Mouse (Mus musculus): ENCODE data around the gene Sppl2b. TPM values are rescaled to one million over a fixed set of nuclear protein-coding genes. Genes with fewer than 3 reads are reported as not detected.

Gene Sppl2b
- polyA plus RNA-seq, 1 experiment = 110 TPM

- no peak for DNase-seq (ENCODE audit: low read depth)
- no peak for TF ChIP-seq CTCF (IDR thresholded peaks at IDR 0.05; ENCODE audit: borderline replicate concordance, extremely low read depth, insufficient read depth, insufficient read length)
- no peak for TF ChIP-seq POLR2A (IDR thresholded peaks at IDR 0.05; ENCODE audit: borderline replicate concordance, extremely low read depth, insufficient read depth, insufficient read length, poor library complexity, severe bottlenecking)
Measured at GRCm38 (mm10) chr10:80838346-80838912, 16.6 kb upstream of the Sppl2b start.

GRCm38 (mm10) chr10:80839848-80840247, 15.2 kb upstream of the Sppl2b start:
- DNase-seq (ENCODE audit: low read depth) = no peak
- TF ChIP-seq POLR2A (IDR thresholded peaks at IDR 0.05; ENCODE audit: borderline replicate concordance, extremely low read depth, insufficient read depth, insufficient read length, poor library complexity, severe bottlenecking) (no peak), CTCF (IDR thresholded peaks at IDR 0.05; ENCODE audit: borderline replicate concordance, extremely low read depth, insufficient read depth, insufficient read length) (no peak)

DNA sequence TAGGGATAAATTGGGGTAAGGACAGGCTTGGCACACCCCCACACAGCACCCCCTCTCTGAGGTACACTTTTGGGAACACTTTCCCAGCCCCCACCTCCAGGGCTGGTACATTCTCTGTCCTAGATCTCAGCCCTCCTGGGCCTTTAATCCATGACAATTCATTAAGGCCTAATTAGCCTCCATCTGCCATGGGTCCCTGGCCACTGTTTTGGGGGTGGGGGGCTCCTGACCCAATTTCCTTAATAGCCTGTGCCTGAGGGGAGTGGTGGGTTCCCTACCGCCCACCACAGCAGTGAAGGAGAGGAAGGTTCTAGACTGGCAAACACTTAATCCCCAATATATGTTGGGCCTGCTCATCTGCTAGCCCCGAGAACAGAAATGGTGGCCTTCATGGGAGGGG, 13.4 kb upstream of the Sppl2b start:
- no peak for TF ChIP-seq POLR2A (IDR thresholded peaks at IDR 0.05; ENCODE audit: borderline replicate concordance, extremely low read depth, insufficient read depth, insufficient read length, poor library complexity, severe bottlenecking)
- TF ChIP-seq CTCF (IDR thresholded peaks at IDR 0.05; ENCODE audit: borderline replicate concordance, extremely low read depth, insufficient read depth, insufficient read length) = no peak
- no peak for DNase-seq (ENCODE audit: low read depth)

DNA sequence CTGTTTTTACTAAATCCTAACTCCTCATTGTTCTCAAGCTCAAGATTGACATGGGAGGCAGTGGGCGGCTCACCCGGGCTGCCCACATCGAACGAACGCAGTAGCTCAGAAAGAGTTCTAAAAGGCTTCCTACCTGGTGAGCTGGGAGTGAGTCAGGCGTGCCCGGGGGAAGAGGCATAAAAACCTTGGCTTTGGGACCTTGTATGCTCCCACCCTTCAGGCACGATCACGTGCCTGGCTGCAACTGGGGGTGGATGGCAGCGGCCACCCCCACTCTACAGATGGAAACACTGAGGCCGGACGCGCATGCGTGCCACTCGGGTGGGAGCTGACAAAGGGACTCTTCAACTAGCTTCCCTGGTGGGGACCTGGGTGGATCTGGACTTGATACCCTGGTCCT, 12.7 kb upstream of the Sppl2b start:
- no peak for TF ChIP-seq CTCF (IDR thresholded peaks at IDR 0.05; ENCODE audit: borderline replicate concordance, extremely low read depth, insufficient read depth, insufficient read length)
- TF ChIP-seq POLR2A (IDR thresholded peaks at IDR 0.05; ENCODE audit: borderline replicate concordance, extremely low read depth, insufficient read depth, insufficient read length, poor library complexity, severe bottlenecking) = no peak

GRCm38 (mm10) chr10:80843087-80843930, 11.8 kb upstream of the Sppl2b start:
- TF ChIP-seq CTCF (IDR thresholded peaks at IDR 0.05; ENCODE audit: borderline replicate concordance, extremely low read depth, insufficient read depth, insufficient read length) (no peak), POLR2A (IDR thresholded peaks at IDR 0.05; ENCODE audit: borderline replicate concordance, extremely low read depth, insufficient read depth, insufficient read length, poor library complexity, severe bottlenecking) (no peak)
- no peak for DNase-seq (ENCODE audit: low read depth)

More for the DNA sequence above, 12.7 kb upstream of the Sppl2b start:
- no peak for DNase-seq (ENCODE audit: low read depth)

- peak; percentile 58 for DNase-seq (ENCODE audit: low read depth)
- TF ChIP-seq POLR2A (IDR thresholded peaks at IDR 0.05; ENCODE audit: borderline replicate concordance, extremely low read depth, insufficient read depth, insufficient read length, poor library complexity, severe bottlenecking) (no peak), CTCF (IDR thresholded peaks at IDR 0.05; ENCODE audit: borderline replicate concordance, extremely low read depth, insufficient read depth, insufficient read length) (no peak)
Measured at GRCm38 (mm10) chr10:80843931-80844547, 11.0 kb upstream of the Sppl2b start, which contains the start of gene Lingo3. Lingo3 (minus strand) TSS chr10:80844039.

DNA sequence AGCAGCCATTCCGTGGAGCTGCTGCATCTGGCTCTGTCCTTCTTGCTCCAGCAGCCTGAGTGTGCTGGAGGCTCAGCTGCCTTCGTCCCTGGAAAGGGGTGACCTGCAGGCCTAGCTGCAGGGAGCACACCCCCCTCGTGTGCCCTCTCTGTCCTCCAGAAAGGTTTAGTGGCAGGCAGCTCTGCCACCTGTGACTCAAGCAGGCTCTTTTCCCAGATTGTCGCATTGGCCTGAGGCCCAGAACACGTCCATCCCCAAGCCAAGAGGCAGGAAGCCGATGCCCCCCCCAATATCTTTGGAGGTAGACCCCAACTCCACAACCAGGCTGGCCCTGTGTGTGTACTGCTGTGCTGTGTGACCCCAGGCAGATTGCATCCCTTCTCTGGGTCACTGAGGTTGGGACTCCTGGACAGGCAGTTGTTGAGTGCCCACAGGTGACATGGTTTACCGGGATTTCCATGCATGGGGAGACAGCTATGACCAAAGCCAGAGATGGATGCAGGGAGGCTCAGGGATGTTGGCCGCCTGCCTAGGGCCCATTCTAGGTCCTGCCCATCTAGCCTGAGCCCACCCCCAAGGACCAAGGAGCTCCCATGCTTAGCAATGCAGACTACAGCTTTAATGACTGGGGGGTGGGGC, 9.9 kb upstream of the Sppl2b start:
- DNase-seq (ENCODE audit: low read depth) = no peak
- TF ChIP-seq CTCF (IDR thresholded peaks at IDR 0.05; ENCODE audit: borderline replicate concordance, extremely low read depth, insufficient read depth, insufficient read length) (no peak), POLR2A (IDR thresholded peaks at IDR 0.05; ENCODE audit: borderline replicate concordance, extremely low read depth, insufficient read depth, insufficient read length, poor library complexity, severe bottlenecking) (no peak)

DNA sequence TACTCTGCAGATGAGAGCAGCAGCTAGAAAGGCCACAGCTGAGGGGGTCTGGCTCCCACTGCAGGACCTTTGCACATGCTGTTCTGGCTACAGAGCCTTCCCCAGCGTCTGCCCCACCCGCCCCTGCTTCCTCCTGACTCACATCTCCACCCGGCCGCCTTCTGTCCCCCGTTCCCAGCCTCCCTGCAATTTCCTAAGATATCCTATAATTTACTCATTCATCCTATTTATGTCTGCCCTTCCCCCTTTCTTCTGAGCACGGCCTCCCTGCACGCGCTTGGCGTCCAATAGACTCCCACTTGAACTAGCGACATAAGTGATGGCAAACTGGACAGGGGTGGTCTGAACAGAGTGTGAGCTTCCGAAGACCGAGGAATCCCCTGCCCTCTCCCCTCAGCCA, 9.3 kb upstream of the Sppl2b start:
- no peak for TF ChIP-seq POLR2A (IDR thresholded peaks at IDR 0.05; ENCODE audit: borderline replicate concordance, extremely low read depth, insufficient read depth, insufficient read length, poor library complexity, severe bottlenecking)
- TF ChIP-seq CTCF (IDR thresholded peaks at IDR 0.05; ENCODE audit: borderline replicate concordance, extremely low read depth, insufficient read depth, insufficient read length) = no peak
- no peak for DNase-seq (ENCODE audit: low read depth)

GRCm38 (mm10) chr10:80848571-80848970, 6.5 kb upstream of the Sppl2b start:
- no peak for TF ChIP-seq CTCF (IDR thresholded peaks at IDR 0.05; ENCODE audit: borderline replicate concordance, extremely low read depth, insufficient read depth, insufficient read length)
- TF ChIP-seq POLR2A (IDR thresholded peaks at IDR 0.05; ENCODE audit: borderline replicate concordance, extremely low read depth, insufficient read depth, insufficient read length, poor library complexity, severe bottlenecking) = no peak
- no peak for DNase-seq (ENCODE audit: low read depth)

DNA sequence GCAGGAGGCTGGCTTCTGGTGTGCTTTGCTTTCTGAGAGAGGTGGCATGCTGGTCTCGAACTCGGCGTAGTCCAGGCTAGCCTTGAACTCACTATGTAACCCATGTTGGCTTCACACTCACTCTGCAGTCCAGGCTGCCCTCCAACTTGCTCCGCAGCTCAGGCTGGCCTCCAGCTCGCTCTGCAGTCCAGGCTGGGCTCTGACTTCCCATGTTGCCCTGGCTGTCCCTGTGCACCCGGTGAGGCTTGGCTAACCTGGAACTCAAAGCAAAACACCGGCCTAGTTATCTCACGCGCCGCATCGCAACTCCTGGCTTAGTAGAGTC, 636 bp downstream of the Sppl2b start:
- TF ChIP-seq CTCF (IDR thresholded peaks at IDR 0.05; ENCODE audit: borderline replicate concordance, extremely low read depth, insufficient read depth, insufficient read length) (no peak), POLR2A (IDR thresholded peaks at IDR 0.05; ENCODE audit: borderline replicate concordance, extremely low read depth, insufficient read depth, insufficient read length, poor library complexity, severe bottlenecking) (no peak)
- DNase-seq (ENCODE audit: low read depth) = no peak

GRCm38 (mm10) chr10:80856267-80856666, 1.2 kb downstream of the Sppl2b start:
- no peak for TF ChIP-seq POLR2A (IDR thresholded peaks at IDR 0.05; ENCODE audit: borderline replicate concordance, extremely low read depth, insufficient read depth, insufficient read length, poor library complexity, severe bottlenecking)
- peak; percentile 22; the same call in 1 of the 2 replicates for TF ChIP-seq CTCF (IDR thresholded peaks at IDR 0.05; ENCODE audit: borderline replicate concordance, extremely low read depth, insufficient read depth, insufficient read length)
- no peak for DNase-seq (ENCODE audit: low read depth)
